Mouse (Mus musculus): ENCODE data around the gene H3f3b. TPM values are rescaled to one million over a fixed set of nuclear protein-coding genes. Genes with fewer than 3 reads are reported as not detected.

H3f3b gene
- polyA plus RNA-seq, 1 experiment from 2014 or later, result 2,766 TPM

- Histone ChIP-seq H3K36me3 (ENCODE audit: poor library complexity, severe bottlenecking) (no peaks in the 10 kb centered on the region), H3K9ac (no peak overlapping the region), H3K9me3 (replicated peaks) (no peaks in the 10 kb centered on the region), H3K4me3 (no peak overlapping the region), H3K27ac (no peak overlapping the region), H3K4me1 (no peaks in the 10 kb centered on the region), H3K27me3 (0 out of 2 replicates have a peak, but pooled peaks cover under 1% of the 10 kb centered on the region), H3K4me2 (no peak overlapping the region)
- ATAC-seq, result no peak
- WGBS, result 88% methylated on average over 8 of the region's 8 CpGs
These were observed 44.5 kb downstream of the H3f3b start for GRCm38 (mm10) chr11:115983291-115983690.

GRCm38 (mm10) chr11:115982472-115982871, 45.3 kb downstream of the H3f3b start:
- H3K9me3 ChIP-seq (replicated peaks), result no peaks in the 10 kb centered on the region
- no peak overlapping the region for H3K4me2 ChIP-seq
- WGBS, result 91% methylated on average over 15 of the region's 15 CpGs
- H3K36me3 ChIP-seq (ENCODE audit: poor library complexity, severe bottlenecking), result no peaks in the 10 kb centered on the region
- H3K4me1 ChIP-seq, result no peaks in the 10 kb centered on the region
- H3K9ac ChIP-seq, result no peak overlapping the region
- H3K27me3 ChIP-seq, result peaks cover 5% of the 10 kb centered on the region; the same call in 1 of the 2 replicates
- no peak overlapping the region for H3K4me3 ChIP-seq
- no peak overlapping the region for H3K27ac ChIP-seq
- ATAC-seq, result no peak

GRCm38 (mm10) chr11:115975544-115975943, 52.2 kb downstream of the H3f3b start:
- no peak for ATAC-seq

GRCm38 (mm10) chr11:115975083-115975420, 52.7 kb downstream of the H3f3b start:
- Histone ChIP-seq H3K4me3 (peak overlapping the region; percentile 44), H3K27me3 (peaks cover 49% of the 10 kb centered on the region), H3K4me2 (peak overlapping the region; percentile 74), H3K27ac (no peak overlapping the region), H3K9ac (peak overlapping the region; percentile 60), H3K36me3 (ENCODE audit: poor library complexity, severe bottlenecking) (no peaks in the 10 kb centered on the region), H3K4me1 (peaks cover 12% of the 10 kb centered on the region), H3K9me3 (replicated peaks) (no peaks in the 10 kb centered on the region)
- WGBS, result under 1% methylated on average over 18 of the region's 18 CpGs
- ATAC-seq, result no peak

More at GRCm38 (mm10) chr11:115975544-115975943, 52.2 kb downstream of the H3f3b start:
- no peak overlapping the region for H3K4me3 ChIP-seq
- no peak overlapping the region; the same call in 1 of the 2 replicates for H3K9ac ChIP-seq
- no peaks in the 10 kb centered on the region for H3K9me3 ChIP-seq (replicated peaks)
- 29% methylated on average over 12 of the region's 12 CpGs for WGBS
- H3K36me3 ChIP-seq (ENCODE audit: poor library complexity, severe bottlenecking), result no peaks in the 10 kb centered on the region
- H3K27me3 ChIP-seq, result peaks cover 49% of the 10 kb centered on the region
- peaks cover 12% of the 10 kb centered on the region for H3K4me1 ChIP-seq
- peak overlapping the region; percentile 74; the same call in 1 of the 2 replicates for H3K4me2 ChIP-seq
- no peak overlapping the region for H3K27ac ChIP-seq

- peak within 1 kb of the TSS; percentile 60 for H3K9ac ChIP-seq
- no peaks in the 10 kb centered on the region for H3K9me3 ChIP-seq (replicated peaks)
- H3K4me2 ChIP-seq, result peak within 1 kb of the TSS; percentile 74
- no peak for ATAC-seq
- peaks cover 12% of the 10 kb centered on the region for H3K4me1 ChIP-seq
- peak within 1 kb of the TSS; percentile 44 for H3K4me3 ChIP-seq
- no peak within 1 kb of the TSS for H3K27ac ChIP-seq
- 12% methylated on average over 39 of the region's 58 CpGs for WGBS
- H3K36me3 ChIP-seq (ENCODE audit: poor library complexity, severe bottlenecking), result no peaks in the 10 kb centered on the region
- peaks cover 49% of the 10 kb centered on the region for H3K27me3 ChIP-seq
These were observed 53.3 kb downstream of the H3f3b start, which contains the start of gene Itgb4 for GRCm38 (mm10) chr11:115974309-115975082. TSS of gene Itgb4 (plus strand) at chr11:115974709.

Other genes starting within 250 kb of the H3f3b start
- gene Caskin2, start 214.3 kb downstream of the H3f3b start, polyA plus RNA-seq (2015; fragmentation: Nextera tagmentation; extraction: Ambion mirVana), result 10.7 and 13.3 TPM in 2 replicates
- gene Tsen54, start 213.2 kb downstream of the H3f3b start, polyA plus RNA-seq (2015; fragmentation: Nextera tagmentation; extraction: Ambion mirVana), result 23.2 and 23.9 TPM in 2 replicates
- 0.68 and 1.2 TPM in 2 replicates for gene Llgl2, start 203.9 kb downstream of the H3f3b start, polyA plus RNA-seq (2015; fragmentation: Nextera tagmentation; extraction: Ambion mirVana)
- 0.21 TPM in 1 of 2 replicates, not detected in the other for gene Myo15b, start 169.6 kb downstream of the H3f3b start, polyA plus RNA-seq (2015; fragmentation: Nextera tagmentation; extraction: Ambion mirVana)
- 1.4 and 1.5 TPM in 2 replicates for gene Smim5, start 128.0 kb downstream of the H3f3b start, polyA plus RNA-seq (2015; fragmentation: Nextera tagmentation; extraction: Ambion mirVana)
- gene Smim6, start 115.9 kb downstream of the H3f3b start, polyA plus RNA-seq (2015; fragmentation: Nextera tagmentation; extraction: Ambion mirVana), result 0.80 and 0.86 TPM in 2 replicates
- gene Sap30bp, start 94.7 kb downstream of the H3f3b start, polyA plus RNA-seq (2015; fragmentation: Nextera tagmentation; extraction: Ambion mirVana), result 56.1 and 62.4 TPM in 2 replicates
- gene Recql5, start 94.5 kb downstream of the H3f3b start, polyA plus RNA-seq (2015; fragmentation: Nextera tagmentation; extraction: Ambion mirVana), result 24.4 and 29.6 TPM in 2 replicates
- gene Itgb4, start 53.3 kb downstream of the H3f3b start, polyA plus RNA-seq (2015; fragmentation: Nextera tagmentation; extraction: Ambion mirVana), result 0.21 and 0.38 TPM in 2 replicates
- gene Galk1, start 15.2 kb downstream of the H3f3b start, polyA plus RNA-seq (2015; fragmentation: Nextera tagmentation; extraction: Ambion mirVana), result 74.8 and 86.1 TPM in 2 replicates
- gene Unk, start 2.4 kb upstream of the H3f3b start, polyA plus RNA-seq (2015; fragmentation: Nextera tagmentation; extraction: Ambion mirVana), result 38.0 and 42.3 TPM in 2 replicates
- 0.84 and 0.98 TPM in 2 replicates for gene Unc13d, start 50.0 kb upstream of the H3f3b start, polyA plus RNA-seq (2015; fragmentation: Nextera tagmentation; extraction: Ambion mirVana)
- 114 and 115 TPM in 2 replicates for gene Wbp2, start 59.0 kb upstream of the H3f3b start, polyA plus RNA-seq (2015; fragmentation: Nextera tagmentation; extraction: Ambion mirVana)
- 2.7 and 2.8 TPM in 2 replicates for gene Trim47, start 99.2 kb upstream of the H3f3b start, polyA plus RNA-seq (2015; fragmentation: Nextera tagmentation; extraction: Ambion mirVana)
- gene Trim65, start 103.2 kb upstream of the H3f3b start, polyA plus RNA-seq (2015; fragmentation: Nextera tagmentation; extraction: Ambion mirVana), result 1.2 and 1.6 TPM in 2 replicates
- 79.8 and 86.1 TPM in 2 replicates for gene Mrpl38, start 110.9 kb upstream of the H3f3b start, polyA plus RNA-seq (2015; fragmentation: Nextera tagmentation; extraction: Ambion mirVana)
- 58.5 and 71.5 TPM in 2 replicates for gene Fbf1, start 140.2 kb upstream of the H3f3b start, polyA plus RNA-seq (2015; fragmentation: Nextera tagmentation; extraction: Ambion mirVana)
- 75.3 and 81.6 TPM in 2 replicates for gene Ten1, start 170.9 kb upstream of the H3f3b start, polyA plus RNA-seq (2015; fragmentation: Nextera tagmentation; extraction: Ambion mirVana)
- gene Acox1, start 171.1 kb upstream of the H3f3b start, polyA plus RNA-seq (2015; fragmentation: Nextera tagmentation; extraction: Ambion mirVana), result 35.0 and 43.3 TPM in 2 replicates
- 0.12 and 0.14 TPM in 2 replicates for gene Evpl, start 210.1 kb upstream of the H3f3b start, polyA plus RNA-seq (2015; fragmentation: Nextera tagmentation; extraction: Ambion mirVana)
- 71.8 and 72.1 TPM in 2 replicates for gene Srp68, start 246.3 kb upstream of the H3f3b start, polyA plus RNA-seq (2015; fragmentation: Nextera tagmentation; extraction: Ambion mirVana)